Mouse (Mus musculus) adrenal gland, adult (tissue): Measurements from ENCODE around the gene Sdk2.

Experiments
- DNase-seq, 2 experiments: peaks; one replicate each; pipeline ENCODE4 v3.0.0; 2022 to 2023; ENCODE audit warnings: low spot score in 1 of 2; ENCODE audit not compliant: inconsistent age in 2 of 2

Gene Sdk2

DNA sequence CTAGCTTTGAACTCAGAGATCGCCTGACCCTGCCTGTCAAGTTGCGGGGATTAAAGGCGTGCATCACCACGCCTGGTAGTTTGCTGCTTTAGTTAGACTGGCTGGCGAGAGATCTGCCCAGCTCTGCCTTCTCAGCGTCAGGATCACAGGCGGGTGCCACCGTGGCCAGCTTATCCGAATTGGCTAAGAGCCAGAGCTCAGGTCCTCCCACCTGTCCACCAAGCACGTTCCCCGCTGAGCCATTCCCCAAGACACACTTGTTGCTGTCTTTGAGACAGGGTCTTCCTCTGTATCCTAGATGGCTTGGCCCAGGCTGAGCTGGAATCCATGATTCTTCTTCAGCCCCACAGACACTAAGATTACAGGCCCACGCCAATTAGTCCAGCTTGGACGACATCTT, 211.2 kb downstream of the Sdk2 start:
- no peak for DNase-seq

DNA sequence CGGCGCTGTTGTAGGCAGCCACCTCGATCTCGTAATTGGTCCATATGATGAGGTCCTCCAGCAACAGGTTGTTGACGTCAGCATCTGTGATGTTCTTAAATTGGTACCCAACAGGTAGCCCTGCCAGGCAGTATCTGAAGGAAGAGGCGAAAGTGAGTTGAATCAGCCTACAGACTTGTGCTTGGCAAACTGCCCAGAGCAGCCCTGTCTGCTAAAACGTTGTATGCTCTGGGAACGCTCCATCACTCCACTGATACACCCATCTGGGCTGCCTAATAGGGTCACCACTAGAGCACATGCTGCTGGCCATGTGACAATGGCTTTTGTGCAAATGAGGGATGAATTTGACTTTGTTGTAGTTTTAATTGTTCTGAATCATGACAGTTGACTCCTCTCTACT, 215.1 kb downstream of the Sdk2 start:
- no peak for DNase-seq

DNA sequence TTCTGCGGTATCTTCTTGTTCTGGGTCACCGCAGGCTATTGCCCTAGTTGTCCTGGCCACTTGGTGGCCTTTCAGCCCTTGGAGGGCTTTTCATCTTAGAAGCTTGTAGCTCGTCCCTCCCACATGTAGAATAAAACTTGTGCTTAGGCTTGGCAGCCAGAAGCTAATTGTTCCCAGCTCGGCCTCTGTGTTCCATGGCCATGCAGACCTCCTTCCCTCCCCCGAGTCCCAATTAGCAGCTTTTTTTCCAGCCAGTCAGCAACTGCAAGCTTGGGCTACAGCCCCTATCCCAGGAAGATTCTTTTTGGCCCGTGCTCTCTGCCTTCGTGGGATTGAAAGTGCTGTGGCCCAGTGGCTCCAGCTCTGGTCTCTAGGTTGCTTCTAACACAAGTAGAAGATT, 217.5 kb downstream of the Sdk2 start:
- no peak for DNase-seq

DNA sequence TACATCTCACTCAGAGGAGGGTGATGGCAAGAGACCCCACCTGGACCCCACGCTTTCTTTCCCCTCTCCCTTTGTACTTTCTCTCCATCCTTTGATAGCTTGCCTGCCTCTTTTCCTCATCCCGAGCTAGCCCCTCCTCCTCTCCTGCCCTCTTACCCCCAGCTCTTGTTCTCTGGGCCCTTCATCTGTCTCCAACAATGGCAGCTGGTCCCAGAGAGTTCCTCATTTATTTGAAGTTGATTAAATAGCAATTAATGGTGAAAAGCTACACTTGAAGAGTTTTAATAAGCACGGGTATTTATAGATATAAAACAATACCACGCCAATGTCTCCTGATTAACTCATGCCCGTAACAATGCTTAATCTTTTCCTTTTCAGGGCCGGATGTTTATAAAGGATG, 222.9 kb downstream of the Sdk2 start:
- no peak for DNase-seq

DNA sequence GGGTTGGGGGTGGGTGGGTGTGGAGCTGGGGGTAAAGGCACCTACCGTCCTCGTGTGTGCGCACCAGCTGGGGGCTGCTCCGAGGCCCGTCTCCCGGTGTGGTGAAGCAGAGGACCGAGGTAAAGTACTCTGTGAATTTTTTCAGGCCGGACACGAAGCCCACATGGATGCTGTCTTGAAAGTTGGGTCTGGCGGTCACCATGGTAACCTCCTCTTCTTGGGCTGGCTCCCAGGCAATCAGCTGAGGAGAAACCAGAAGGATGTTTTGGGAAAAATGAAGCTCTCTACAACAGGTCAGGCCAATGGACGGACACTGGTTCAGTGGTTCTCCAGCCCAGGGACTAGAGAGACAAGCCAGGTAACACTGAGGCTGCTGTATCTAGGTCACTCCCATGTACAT, 224.0 kb downstream of the Sdk2 start:
- no peak for DNase-seq

DNA sequence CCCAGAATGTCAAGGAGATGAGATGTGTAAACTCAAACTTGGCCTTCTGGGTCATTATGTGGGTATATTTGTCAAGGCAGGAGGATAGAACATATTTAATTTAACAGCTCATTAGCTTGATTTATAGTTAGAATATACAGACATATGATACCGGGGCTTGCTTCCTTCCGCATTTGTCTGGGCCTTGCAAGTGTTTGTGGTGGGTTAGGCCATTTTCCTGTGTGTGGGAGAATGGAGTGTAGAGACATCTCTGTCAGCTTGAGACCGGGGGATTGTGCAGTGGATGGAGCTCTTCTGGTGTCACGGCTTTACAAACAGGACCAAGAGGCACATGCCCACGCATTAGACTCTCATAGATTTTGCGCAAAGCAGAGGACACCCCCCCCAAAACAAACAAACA, 235.2 kb downstream of the Sdk2 start:
- DNase-seq = no peak

DNA sequence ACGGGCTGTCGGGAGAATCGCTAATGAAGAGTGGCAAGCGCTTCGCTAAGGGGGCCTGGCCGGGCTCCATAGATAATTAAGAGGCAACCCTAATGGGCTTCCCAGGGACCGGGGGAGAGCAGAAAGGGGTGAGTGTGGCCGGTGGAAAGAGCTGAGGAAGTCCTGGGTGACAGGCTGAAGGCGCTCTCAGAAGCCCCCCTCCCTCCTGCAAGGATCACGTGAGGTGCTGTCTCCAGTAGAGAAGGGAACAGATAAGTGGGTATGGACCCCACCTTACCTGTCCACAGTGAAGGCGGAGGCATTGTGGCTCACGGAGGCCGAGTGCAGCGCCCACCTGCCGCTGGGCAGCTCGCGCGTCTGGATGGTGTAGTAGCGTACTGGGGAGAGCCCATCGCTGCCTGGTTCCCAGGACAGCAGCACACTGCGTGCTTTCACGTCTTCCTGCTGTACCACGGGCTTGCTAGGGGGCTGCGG, 238.7 kb downstream of the Sdk2 start:
- DNase-seq = no peak

DNA sequence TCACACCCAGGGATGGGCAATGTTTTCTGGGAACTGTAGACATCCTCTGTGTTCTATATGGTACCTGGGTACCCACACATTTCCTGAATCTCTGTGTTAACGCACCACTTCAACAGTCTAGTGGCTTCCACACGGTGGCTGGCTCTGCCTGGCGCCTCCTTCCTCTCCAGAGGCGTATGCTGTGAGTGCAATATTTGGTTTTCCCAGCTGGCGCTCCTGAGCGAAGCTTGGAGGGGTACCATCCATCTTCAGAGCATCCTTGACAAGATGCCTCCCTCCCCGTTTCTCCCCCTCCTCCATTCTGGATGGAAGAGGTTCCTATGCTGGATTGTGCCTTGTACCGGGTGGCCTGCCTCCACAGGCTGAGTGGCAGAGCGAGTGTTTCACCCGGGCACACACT, 246.8 kb downstream of the Sdk2 start:
- no peak for DNase-seq

DNA sequence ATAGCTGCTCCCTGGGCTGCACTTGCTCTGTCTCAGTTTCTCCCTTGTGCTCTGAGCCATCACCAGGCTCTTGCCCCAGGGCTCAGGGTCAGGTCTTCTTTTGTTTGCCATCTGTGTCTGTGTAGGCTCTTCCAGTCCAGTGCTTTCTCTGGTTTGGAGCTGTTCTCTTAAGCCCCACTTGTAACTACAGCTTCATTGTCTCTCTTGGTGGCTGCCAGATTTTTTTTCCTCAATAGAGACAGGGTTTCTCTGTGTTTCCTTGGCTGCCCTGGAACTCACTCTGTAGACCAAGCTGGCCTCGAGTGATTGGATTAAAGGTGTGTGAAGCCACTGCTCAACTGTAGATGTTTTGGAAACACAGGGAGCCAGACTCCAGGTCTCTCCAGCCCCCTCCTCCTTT, 247.8 kb downstream of the Sdk2 start:
- no peak for DNase-seq

DNA sequence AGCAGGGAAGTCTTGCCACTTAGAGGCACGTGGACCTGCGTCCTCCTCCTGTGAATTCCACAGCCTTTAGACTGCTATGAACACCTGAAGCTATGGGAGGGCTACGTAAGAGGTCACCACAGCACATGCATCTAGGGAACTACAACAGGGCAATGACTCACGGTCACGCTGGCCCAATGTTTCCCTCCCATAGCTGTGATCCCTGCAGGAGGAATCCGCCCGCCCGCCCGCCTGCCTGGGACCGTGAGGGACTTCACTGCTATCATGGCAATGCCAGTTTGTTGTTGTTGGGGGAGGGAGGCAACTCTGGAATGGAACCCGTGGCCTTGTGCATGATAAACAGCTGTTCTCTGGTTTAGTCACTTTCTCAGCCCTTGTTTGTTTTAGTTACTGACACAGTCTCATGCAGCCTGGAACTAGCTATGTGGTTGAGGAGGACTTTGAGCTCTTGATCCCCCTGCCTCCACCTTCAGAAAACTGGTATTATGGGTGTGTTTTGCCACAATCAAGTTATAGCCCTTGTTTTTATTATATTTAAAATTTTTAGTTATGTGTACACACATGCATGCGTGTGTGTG, 249.8 kb downstream of the Sdk2 start:
- DNase-seq = peak; percentile 75 to 86

DNA sequence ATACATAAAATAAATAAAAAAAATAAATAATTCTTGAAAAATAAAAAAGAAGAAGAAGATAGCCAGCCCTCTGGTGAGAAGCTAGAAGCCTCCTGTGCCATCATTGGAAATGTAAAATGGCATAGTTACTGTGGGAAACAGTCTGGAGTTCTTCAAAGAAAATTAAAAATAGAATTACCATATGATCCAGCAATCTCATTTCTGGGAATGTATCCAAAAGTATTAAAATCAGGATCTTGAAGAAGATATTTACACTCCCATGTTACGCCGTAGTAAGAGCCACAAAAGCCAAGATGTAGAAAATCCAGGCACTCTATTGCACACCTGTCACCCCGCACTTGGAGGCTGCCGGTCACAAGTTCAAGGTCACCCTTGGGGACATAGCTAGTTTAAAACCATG, 250.4 kb downstream of the Sdk2 start:
- no peak for DNase-seq

DNA sequence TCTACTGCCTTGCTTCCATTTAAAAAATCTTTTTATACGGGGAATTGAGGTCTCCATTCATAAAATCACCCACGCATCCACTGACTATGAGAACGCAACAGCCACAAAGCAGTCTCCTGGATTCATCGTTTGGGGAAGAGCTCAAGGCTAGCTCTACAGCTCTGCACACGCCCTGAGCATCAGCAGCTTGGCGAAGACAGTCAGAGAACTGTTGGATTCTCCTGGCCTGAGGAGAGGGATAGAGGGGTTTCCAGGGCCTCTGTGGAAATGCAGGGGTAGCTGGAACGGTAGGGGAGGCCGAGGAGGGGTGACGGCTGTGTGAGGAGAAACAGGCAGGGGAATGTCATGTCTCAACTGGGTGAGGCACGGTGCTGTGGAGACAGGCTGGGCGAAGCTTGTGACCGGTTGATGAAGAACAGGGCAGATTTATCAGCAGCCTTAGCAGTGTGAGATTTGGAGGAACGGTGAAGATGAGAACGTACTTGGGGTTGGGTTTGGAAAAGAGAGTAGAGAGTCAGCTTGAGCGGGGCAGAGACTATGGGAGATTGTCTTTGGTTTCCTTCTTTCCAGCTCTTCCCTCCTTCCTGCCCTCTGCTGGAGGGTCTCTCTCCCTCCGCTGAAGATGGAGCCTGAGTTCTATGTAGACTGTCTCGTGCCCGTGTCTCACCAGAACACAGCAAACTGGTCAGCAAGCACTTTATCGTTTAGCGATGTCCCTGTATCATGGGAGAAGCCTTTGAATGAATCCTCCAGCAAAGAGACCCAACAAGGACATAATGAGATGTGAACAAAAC, 255.1 kb downstream of the Sdk2 start:
- DNase-seq = peak in 1 of 2 experiments; percentile 21

DNA sequence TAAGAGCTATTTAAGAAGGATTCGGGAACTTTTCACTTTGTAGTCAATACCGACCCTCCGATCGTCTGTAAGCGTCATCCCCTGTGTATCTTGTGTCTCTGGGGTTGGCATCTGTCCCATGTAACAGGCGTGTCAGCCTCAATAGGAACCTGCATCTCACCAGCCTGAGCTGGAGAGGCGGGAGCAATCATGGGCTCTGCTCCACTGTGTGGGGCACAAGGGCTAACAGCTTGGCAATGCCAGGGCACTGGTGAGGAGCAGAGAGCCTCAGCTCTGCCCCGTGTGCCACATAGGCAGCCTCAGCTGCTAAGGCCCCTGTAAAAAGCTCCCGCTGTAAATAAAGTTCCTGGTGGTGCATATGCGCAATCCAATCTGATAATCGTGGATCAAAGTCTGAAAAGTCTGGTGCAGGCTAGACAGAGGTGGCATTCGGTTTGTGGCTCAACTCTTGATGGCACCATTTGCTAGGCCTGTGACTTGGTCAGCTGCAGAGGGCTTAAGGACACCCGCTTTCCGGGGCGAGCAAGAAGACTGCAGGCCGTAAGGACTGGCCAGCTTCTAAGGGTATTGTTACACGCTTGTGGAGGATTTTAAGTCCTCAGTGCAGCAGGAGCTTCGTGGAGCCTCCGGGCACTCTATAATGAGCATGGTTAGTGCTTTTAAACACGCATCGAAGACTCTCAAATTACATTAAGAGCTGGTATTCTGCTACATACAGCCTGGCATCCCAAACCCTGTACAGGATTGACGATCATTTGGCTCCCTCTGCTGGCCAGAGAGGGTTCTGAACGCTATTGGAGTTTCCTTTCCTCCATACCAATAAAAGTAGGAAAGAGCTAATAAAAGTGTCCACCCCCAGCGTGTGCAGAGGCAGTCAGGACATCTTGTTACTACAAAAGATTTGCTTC, 256.0 kb downstream of the Sdk2 start:
- DNase-seq = peak; percentile 75 to 93

DNA sequence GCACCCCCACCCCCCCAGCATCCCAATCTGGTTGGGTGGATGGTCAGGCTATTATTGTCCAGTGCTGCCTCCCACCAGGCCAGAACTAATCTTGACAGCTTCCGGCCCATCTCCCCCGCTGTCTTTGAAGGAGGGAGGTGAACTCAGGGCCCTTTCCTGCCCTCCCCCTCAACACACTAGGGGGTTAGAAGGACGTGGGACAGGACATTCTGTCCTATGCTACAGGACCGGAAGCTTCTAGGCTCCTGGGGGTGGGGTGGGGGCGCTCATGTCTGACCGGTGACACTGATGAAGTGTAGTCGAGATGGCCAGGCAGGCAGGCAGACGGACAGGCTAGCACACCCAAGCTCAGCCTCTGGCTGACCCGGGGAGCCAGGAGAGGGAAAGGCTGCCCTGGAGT, 259.8 kb downstream of the Sdk2 start:
- DNase-seq = peak; percentile 75 to 77

DNA sequence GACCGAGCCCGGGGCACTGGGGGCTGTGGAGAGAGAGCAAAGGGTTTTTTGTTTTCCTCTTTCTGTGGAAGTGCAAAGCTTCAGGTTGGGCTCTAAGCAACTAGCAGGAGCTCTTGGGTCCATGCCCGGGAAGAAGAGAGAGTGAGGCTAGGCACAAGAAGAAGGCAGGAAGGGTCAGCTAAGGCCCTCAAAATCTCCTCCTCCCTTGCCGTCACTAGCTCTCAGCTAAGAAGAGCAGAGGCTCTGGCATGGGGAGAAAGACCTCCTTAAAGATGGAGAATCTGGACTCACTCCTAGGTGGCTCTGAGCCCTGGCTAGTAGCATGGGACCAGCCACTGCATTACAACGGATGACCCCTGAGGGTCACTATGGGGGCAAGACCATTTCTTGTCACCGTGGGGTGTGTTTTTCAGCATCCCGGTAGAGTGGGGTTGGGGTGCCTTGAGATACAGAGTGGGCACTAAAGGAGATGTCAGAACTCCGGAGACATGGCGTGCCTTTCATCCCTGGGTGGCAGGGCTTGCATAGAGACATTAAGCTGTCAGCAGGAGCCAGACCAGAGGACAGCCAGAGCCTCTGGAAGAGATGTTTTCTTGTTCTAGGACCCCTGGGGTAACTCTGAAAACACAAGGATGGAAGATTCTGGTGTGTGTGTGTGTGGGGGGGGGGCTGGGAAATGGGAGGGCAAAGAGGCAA, 260.3 kb downstream of the Sdk2 start:
- DNase-seq = no peak

DNA sequence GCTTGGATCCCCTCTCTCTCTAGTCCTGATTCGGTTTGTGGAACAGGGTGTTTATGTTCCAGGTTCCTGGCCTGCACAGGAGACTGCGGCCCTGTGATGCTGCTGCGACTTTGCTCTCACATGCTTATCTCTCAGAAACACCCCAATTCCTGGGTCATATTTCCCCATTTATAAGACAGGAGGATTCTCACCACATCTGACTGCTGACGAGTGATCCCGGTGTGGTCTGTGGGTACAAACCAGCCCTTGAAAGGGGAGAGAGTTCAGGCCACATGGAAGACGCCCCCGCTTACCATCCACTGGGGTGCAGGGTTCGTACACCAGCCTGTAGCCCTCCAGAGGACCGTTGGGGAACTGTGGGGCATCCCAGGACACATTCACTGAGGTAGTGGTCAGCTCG, 260.9 kb downstream of the Sdk2 start:
- DNase-seq = no peak

DNA sequence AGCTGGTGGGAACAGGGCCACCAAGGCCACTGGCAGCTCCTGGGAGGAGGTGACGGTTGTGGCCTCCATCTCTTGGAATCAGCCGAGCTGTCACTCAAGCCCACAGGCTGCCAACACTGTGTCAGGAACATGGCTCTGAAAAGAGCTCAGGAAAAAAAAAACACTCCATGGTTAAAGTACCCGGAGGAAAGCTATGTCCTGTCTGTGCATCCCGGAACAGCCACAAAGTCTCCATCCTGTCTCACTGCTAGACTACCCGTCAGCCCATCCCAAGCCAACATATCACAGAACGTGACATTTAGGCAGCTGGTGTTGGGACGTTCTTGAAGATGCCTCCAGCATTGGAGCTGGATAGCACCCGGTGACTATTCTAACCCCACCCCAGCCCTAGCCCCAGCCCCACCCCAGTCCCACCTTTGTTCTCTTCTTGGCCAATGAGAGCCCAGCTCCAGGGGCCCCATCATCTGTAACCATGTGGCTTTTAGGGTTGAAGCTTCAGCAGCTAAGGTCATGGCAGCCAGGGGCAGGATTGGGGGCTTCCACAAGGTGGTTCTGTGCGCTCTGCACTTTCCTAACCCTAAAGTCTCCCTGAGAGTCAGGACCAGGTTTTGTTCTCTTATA, 263.4 kb downstream of the Sdk2 start:
- peak; percentile 53 to 79 for DNase-seq

DNA sequence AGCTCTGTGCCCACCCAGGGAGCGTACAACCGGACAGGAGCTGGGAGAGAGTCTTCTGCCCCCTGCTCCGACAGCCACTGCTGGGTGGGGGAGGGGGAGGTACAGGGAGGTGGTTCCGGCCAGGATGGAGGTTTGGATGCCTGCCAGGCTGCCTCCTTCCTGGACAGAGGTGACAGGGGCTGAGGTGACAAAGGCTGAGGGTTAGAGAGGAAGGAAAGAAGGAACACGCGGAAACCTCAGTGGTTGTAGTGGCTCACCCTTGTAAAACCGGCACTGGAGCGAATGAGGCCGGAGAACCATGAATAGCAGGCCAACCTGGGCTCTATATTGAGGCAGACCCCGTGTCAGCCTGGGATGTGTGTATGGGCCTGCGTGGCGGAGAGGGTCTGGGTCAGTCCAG, 264.4 kb downstream of the Sdk2 start:
- peak; percentile 77 to 80 for DNase-seq

DNA sequence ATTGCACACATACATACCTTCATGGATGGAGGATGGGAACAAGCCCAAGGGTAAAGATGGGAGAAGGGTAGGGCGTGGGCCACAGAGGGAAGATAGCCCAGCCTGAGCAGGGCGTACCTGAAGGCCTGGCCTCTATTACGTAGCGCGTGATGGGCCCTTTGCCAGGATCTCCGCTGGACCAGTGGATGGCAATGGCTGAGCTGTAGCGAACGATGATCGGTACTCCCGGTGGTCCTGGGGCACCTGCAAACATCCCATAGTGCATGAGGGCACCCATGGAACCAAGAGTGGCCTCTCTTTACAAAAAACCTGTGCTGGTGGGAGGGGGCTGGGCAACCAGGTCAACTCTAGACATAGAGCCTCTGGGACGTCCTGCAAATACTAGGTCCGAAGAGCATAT, 266.8 kb downstream of the Sdk2 start:
- DNase-seq = no peak

DNA sequence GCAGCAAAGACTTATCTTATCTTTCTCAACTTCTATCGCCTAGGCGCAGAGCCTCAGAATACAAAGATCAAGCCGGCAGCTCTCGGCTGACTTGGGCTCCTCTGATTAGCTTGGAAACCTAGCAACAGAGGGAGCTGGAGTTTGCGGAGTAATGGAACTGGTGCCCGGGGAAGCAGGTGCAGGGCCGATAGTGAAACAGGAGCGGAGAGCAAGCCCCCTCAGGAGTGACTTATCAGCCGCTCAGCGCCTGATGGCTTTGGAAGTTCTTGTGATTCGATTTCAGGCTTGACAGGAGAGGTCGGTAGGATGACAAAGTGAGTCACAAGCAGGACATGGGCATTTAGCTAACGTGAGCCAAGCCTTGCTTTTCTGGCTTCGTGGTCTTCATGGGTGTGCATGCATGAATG, 267.8 kb downstream of the Sdk2 start:
- peak in 1 of 2 experiments; percentile 73 for DNase-seq

DNA sequence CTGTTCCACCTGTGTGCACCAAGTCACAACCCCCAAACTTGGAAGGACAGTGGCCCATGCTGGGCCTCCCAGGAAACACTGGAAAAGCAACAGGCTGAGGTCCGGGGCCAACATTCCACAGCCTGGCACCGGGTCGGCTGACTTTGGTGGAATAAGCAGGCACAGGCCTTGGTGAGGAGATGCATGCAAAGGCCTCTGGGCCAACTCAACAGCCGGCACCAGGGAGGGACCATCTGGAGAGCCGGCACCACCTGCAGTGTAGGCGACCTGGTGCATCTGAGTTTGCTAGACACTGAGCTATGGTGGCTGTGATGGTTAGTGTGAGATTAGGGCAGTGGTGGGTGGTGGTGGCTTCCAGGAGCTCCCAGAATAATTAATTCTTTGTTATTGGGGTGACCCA, 268.8 kb downstream of the Sdk2 start:
- DNase-seq = no peak
